16 mouse cellular contexts compared by ENCODE assay signal in the genomic region with DNA sequence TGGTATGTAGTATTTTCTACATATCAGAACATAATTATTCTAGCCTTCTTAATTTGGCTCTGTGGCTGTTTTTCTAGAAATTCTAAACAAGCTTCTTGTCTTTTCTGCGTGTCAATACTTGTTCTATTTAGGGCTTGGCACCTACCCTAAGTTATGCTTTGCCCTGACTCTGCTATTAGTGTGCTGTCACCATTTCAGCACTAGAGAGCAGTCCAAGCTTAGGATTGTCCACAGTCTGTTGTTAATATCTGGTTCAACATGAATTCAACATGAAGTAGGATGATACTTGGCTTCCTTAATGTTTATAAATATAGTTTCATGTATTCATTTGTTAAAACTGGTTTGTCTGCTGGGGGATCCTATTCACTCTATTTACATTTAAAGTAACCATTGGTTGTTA.
DNase-seq lines count a peak whose midpoint lies in the region; ATAC-seq and TF ChIP-seq lines count a peak whose summit lies in the region.
"Had no signal": no experiment of that assay in that cellular context is flagged by ENCODE, and none has a peak within 500 bp of the region (broad histone marks: within the 10 kb centered on the region; RNA-seq: fewer than 3 reads in every experiment).

No protein-coding gene starts in this region.

- no peak overlapping the region for H3K27ac ChIP-seq in hindbrain, postnatal 0 days
- no peak overlapping the region for H3K27ac ChIP-seq in hindbrain, embryonic 13.5 days
- no peak overlapping the region for H3K27ac ChIP-seq in liver, postnatal 0 days (ENCODE audit: low read depth)
- H3K27ac ChIP-seq: embryonic facial prominence, embryonic 10.5 days; forebrain, embryonic 10.5 days; heart, embryonic 13.5 days; hindbrain, embryonic 14.5 days; midbrain, embryonic 12.5 days; neural tube, embryonic 12.5 days had no signal

- WGBS in hindbrain, postnatal 0 days, result 63% methylated on average over 1 of the region's 1 CpGs
- WGBS in hindbrain, embryonic 13.5 days, result 82% methylated on average over 1 of the region's 1 CpGs
- 44% methylated on average over 1 of the region's 1 CpGs for WGBS in liver, postnatal 0 days (ENCODE audit: insufficient replicate concordance)

- TF ChIP-seq EP300 in liver, postnatal 0 days (IDR thresholded peaks at IDR 0.05; ENCODE audit: low read depth), result no peak

- no peak overlapping the region for H3K9ac ChIP-seq in hindbrain, postnatal 0 days (replicated peaks; ENCODE audit: low read length)
- no peak overlapping the region for H3K9ac ChIP-seq in hindbrain, embryonic 13.5 days
- H3K9ac ChIP-seq in liver, postnatal 0 days (replicated peaks), result no peak overlapping the region
- H3K9ac ChIP-seq: heart, embryonic 13.5 days; hindbrain, embryonic 14.5 days; midbrain, embryonic 12.5 days; neural tube, embryonic 12.5 days had no signal

- H3K4me1 ChIP-seq in hindbrain, postnatal 0 days (ENCODE audit: insufficient read depth, low read length), result no peaks in the 10 kb centered on the region
- no peaks in the 10 kb centered on the region for H3K4me1 ChIP-seq in hindbrain, embryonic 13.5 days (replicated peaks)
- no peaks in the 10 kb centered on the region for H3K4me1 ChIP-seq in liver, postnatal 0 days (ENCODE audit: insufficient read depth)
- H3K4me1 ChIP-seq: embryonic facial prominence, embryonic 10.5 days; forebrain, embryonic 10.5 days; heart, embryonic 13.5 days; midbrain, embryonic 12.5 days; neural tube, embryonic 12.5 days had no signal

- ATAC-seq in hindbrain, postnatal 0 days, result no peak
- no peak for ATAC-seq in hindbrain, embryonic 13.5 days (ENCODE audit: low FRiP score)
- no peak for ATAC-seq in liver, postnatal 0 days

- no peak overlapping the region for H3K4me3 ChIP-seq in hindbrain, postnatal 0 days (ENCODE audit: low read length)
- no peak overlapping the region for H3K4me3 ChIP-seq in hindbrain, embryonic 13.5 days
- H3K4me3 ChIP-seq in liver, postnatal 0 days (ENCODE audit: low read depth, low read length), result no peak overlapping the region
- H3K4me3 ChIP-seq: embryonic facial prominence, embryonic 10.5 days; forebrain, embryonic 10.5 days; heart, embryonic 13.5 days; midbrain, embryonic 12.5 days; neural tube, embryonic 12.5 days had no signal

- no peaks in the 10 kb centered on the region for H3K9me3 ChIP-seq in hindbrain, postnatal 0 days (ENCODE audit: low read length)
- no peaks in the 10 kb centered on the region for H3K9me3 ChIP-seq in hindbrain, embryonic 13.5 days
- no peaks in the 10 kb centered on the region for H3K9me3 ChIP-seq in liver, postnatal 0 days (ENCODE audit: low read length)
- H3K9me3 ChIP-seq: embryonic facial prominence, embryonic 10.5 days; forebrain, embryonic 10.5 days; heart, embryonic 13.5 days; midbrain, embryonic 12.5 days; neural tube, embryonic 12.5 days had no signal

- TF ChIP-seq CTCF in hindbrain, postnatal 0 days (IDR thresholded peaks at IDR 0.05; ENCODE audit: low read depth), result peak; percentile 38
- peak; percentile 55 for TF ChIP-seq CTCF in liver, postnatal 0 days (IDR thresholded peaks at IDR 0.05; ENCODE audit: low read depth)

- H3K36me3 ChIP-seq in hindbrain, postnatal 0 days (ENCODE audit: insufficient read depth, low read length), result no peaks in the 10 kb centered on the region
- H3K36me3 ChIP-seq in hindbrain, embryonic 13.5 days, result no peaks in the 10 kb centered on the region
- H3K36me3 ChIP-seq in liver, postnatal 0 days (replicated peaks; ENCODE audit: insufficient read depth, low read length), result no peaks in the 10 kb centered on the region
- H3K36me3 ChIP-seq: embryonic facial prominence, embryonic 10.5 days; forebrain, embryonic 10.5 days; heart, embryonic 13.5 days; midbrain, embryonic 12.5 days; neural tube, embryonic 12.5 days had no signal

- peak; percentile 4 for DNase-seq in hindbrain, postnatal 0 days (ENCODE audit: low spot score)
- peak; percentile 2 for DNase-seq in lung, postnatal 36 days
- DNase-seq in lung, postnatal 25 days (ENCODE audit: low spot score), result no peak
- DNase-seq in NIH3T3 (ENCODE audit: low read depth), result peak; percentile 37
- no peak for DNase-seq in liver, postnatal 0 days
- DNase-seq in layer of hippocampus, adult 8-10 months (ENCODE audit: low spot score in 2 of 2), result no peak
- DNase-seq: adrenal gland, adult 8-10 months; cerebellum, adult 2 months; kidney, postnatal 10 days had no signal

- H3K4me2 ChIP-seq in hindbrain, postnatal 0 days (ENCODE audit: low read depth, low read length), result no peak overlapping the region
- no peak overlapping the region for H3K4me2 ChIP-seq in hindbrain, embryonic 13.5 days
- no peak overlapping the region for H3K4me2 ChIP-seq in liver, postnatal 0 days (ENCODE audit: low read depth, low read length)
- H3K4me2 ChIP-seq: heart, embryonic 13.5 days; hindbrain, embryonic 14.5 days; midbrain, embryonic 12.5 days; neural tube, embryonic 12.5 days had no signal

- no peaks in the 10 kb centered on the region for H3K27me3 ChIP-seq in hindbrain, postnatal 0 days (ENCODE audit: insufficient read depth, low read length)
- 0 out of 2 replicates have a peak, but pooled peaks cover 10% of the 10 kb centered on the region for H3K27me3 ChIP-seq in hindbrain, embryonic 13.5 days
- 0 out of 2 replicates have a peak, but pooled peaks cover 3% of the 10 kb centered on the region for H3K27me3 ChIP-seq in liver, postnatal 0 days (ENCODE audit: insufficient read depth, low read length)
- H3K27me3 ChIP-seq: neural tube, embryonic 12.5 days had no signal

Comparison
In these comparisons a context has a peak if more than half of its experiments do, and no peak if none do; other contexts are left out.
1. DNase-seq: peak in hindbrain, postnatal 0 days (single experiment), lung, postnatal 36 days (single experiment) and NIH3T3 (single experiment); none in lung, postnatal 25 days (single experiment), liver, postnatal 0 days (single experiment) and layer of hippocampus, adult 8-10 months (0 of 2).